Mouse (Mus musculus): ENCODE measurements around the gene Vamp3.
"Not testable (repeated sequence)": the region's sequence is repeated elsewhere in the genome, so short reads cannot be mapped to it uniquely, and the experiment has no call there.

The Vamp3 gene

GRCm38 (mm10) chr4:151044037-151044943 is 13.5 kb downstream of the Vamp3 start, which contains the start of gene Per3:
Gene Per3, minus strand, starts transcription at chr4:151044665.
- DNase-seq, result peak; percentile 97

DNA sequence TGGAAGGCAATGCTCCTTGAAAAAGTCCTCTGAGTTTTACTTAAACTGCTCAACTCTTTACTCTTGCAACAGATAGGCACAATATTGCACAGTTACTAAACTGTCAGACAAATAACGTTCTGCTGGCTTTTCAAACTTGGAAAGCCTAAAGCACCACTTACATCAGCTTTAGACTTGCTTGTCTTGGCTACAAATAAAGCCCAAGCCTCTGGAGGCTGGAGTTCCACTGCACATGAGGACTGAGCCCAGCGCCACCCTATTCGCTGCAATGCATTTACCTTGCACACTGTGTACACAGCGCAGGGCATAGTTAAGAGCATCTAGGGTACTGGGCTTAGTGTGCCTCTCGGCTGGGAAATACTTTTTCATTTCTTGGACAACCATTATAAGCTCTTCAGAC is 14.5 kb downstream of the Vamp3 start:
- DNase-seq, result no peak

DNA sequence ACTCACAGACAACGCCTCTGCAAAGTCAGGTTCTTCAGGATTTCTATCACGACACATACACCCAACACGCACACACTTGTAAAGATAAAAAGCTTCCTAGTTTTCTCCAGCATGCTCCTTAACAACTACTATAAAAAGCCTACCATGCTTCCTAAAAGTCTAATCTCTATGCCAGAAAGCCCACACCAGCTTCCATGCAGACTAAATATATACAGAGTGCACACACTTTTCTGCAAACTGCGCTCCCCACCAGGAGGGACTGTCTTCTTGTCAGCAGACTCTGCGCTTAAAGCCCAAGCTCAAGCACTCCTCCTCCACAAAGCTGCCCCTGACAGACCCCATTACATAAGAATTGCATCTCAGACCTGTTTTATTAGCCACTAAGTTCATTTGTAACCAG is 16.3 kb downstream of the Vamp3 start:
- DNase-seq, result no peak

DNA sequence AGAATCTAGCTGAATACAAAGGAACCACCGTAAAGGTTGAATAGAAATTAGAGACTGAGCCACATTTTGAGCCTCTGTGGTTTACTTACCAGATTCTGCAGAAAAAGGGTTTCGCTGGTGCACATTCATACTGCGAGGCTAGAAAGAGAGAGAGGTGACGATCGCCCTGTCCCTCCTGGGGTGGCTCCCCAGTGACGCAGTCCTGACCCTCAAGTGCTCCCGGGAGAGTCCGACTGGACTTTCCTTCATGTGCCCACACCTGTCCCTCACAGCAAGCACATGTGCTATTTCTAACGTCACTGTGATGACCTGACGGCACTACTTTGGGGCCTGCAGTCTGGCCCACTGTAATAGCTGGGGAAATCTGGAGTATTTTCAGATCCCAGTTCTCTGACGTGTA is 20.0 kb downstream of the Vamp3 start:
- no peak for DNase-seq

DNA sequence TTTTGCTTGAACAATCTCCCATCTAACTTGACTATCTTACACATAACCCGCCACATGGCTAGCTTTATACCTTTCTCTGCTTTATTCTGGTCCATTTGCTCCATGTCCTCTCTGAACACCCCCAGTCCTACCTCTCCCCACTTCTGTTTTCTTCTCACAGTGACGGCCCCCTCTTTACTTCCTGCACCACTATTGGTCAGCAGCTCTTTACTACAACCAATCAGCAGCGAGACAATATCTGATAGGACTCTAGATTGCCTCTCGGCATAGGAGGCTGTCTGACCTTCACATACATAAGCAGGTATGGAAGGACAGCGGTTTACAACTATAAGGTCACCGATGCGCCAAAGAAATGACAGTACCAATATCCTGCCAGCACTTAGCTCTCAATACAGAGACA is 21.2 kb downstream of the Vamp3 start:
- DNase-seq, result no peak

GRCm38 (mm10) chr4:151027001-151027400 is 30.8 kb downstream of the Vamp3 start:
- no peak for DNase-seq

- DNase-seq, result no peak
These were observed 33.6 kb downstream of the Vamp3 start for GRCm38 (mm10) chr4:151024152-151024551.

GRCm38 (mm10) chr4:151017356-151017755 is 40.4 kb downstream of the Vamp3 start:
- not testable (repeated sequence) for DNase-seq

GRCm38 (mm10) chr4:151015946-151016345 is 41.8 kb downstream of the Vamp3 start:
- DNase-seq, result no peak

GRCm38 (mm10) chr4:151010316-151010715 is 47.4 kb downstream of the Vamp3 start:
- no peak for DNase-seq

DNA sequence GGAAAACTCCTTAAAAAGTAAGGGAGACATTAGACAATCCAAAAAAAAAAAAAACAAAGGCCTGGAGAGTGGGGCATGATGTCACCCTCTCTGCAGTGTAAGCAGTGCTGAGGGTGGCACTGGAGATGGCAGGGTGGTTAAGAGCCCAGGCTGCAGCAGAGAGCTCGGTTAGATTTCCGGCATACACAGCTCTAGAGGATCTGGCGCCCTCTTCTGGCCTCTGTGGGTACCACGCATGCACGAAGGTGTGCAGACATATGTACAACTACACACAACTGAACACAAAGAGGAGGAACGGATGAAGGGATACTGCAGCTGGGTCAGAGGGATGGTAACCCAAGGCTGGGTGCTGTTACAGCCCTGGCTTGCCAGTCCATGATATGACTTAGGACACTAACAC is 50.8 kb downstream of the Vamp3 start:
- peak; percentile 21 for DNase-seq

- no peak for DNase-seq
These were observed 52.0 kb downstream of the Vamp3 start for GRCm38 (mm10) chr4:151005656-151006318.

GRCm38 (mm10) chr4:151001397-151001796 is 56.4 kb downstream of the Vamp3 start:
- no peak for DNase-seq

- no peak for DNase-seq
These were observed 59.1 kb downstream of the Vamp3 start for GRCm38 (mm10) chr4:150998626-150999025.
